Mouse (Mus musculus): ENCODE measurements at regions not wholly inside any gene's neighbourhood (a gene's known extent, or its start where the extent isn't known, plus 50 kb on each side); places are given as distances from the start of the nearest gene placed in this dataset.

DNA sequence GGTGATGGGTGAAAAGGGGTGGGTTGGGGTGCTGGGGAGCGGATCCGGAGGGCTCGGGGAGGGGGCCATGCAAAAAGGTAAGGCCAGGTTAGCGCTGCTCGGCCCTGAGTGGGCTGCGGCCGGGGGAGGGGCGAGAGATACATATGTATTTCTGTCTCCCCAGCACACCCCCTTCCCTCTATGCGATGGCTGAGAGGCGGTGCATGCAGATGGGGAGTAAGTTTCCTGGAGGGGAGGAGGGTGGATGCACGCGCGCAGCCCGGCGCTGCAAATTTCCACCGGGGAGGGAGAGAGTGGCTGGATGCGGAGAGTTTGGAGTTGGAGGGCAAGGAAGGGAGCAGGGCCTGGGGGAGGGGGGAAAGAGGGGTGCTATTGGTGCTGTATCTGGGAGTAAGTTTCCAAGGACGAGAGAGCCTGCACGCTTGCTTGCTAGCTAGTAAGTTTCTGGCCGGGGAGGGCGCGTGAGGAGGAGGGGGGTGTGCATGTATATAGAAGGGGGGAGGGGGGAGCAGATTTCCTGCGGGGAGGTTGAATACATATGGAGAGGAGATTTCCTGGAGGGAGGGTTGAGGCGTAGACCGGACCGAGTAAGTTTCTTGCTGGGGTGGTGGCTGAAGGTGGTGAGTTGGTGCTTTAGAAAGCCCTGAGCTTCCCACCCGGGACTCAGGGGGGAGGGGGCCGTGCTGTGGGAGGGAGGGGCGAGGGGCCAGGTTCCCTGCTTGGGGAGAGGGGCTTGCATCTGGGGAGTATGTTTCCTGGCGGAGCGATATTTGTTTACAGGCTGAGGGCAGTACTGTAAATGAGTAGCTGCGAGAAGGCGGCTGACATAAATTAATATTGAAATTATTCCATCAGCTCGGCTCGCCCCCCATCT is 130.8 kb upstream of the Ubr2 start:
- DNase-seq (ENCODE audit: low spot score): peak; percentile 49

- DNase-seq (ENCODE audit: low spot score): peak; percentile 43
These were observed 130.0 kb upstream of the Ubr2 start for GRCm38 (mm10) chr17:47140241-47140968.

DNA sequence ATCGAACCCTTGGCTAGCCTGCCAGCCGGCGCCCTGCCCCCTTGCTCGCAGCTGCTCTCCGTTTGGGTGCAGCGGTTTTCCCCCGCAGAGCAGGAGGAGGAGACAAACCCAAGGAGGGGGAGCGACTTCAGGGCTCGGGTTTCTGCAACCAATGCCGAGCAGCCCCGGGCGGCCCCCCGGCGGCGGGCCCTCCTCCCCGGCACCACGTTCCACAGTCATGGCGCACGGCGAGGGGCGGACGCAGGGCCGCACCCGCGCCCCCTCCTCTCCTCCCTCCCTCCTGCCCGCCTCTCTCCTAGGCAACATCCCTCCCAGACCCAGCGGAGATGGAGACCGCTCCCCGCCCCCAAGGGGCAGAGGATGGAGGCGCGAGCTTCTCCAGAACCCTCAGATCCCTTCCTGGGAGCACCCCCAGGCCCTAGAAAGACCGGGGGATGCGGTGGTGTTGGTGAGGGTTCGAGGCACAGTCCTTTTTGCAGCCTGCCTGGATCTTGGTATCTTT is 129.4 kb upstream of the Ubr2 start:
- peak; percentile 90 for DNase-seq (ENCODE audit: low spot score)

DNA sequence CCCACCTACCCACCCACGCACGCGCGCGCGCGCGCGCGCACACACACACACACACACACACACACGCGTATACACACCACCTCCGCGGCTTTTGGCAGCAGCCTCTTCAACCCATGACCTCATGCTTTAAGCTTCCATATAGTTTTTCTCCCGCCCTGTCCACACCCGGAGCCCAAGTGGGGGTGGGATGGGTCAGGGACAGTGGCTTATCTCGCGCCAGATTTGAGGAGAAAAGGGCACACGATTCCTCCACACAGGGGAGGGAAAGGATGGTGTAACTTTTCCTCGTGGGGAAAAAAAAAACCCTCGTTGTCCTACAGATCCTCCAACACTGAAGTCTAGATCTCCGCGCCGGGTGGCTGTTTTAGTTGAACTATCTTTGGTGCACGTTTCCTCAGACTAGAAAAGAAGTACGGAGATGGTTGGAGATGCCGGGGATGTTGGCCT is 128.8 kb upstream of the Ubr2 start:
- no peak for DNase-seq (ENCODE audit: low spot score)

GRCm38 (mm10) chr17:47138174-47138573 is 127.8 kb upstream of the Ubr2 start:
- DNase-seq (ENCODE audit: low spot score): no peak

GRCm38 (mm10) chr17:47135391-47135790 is 125.0 kb upstream of the Ubr2 start:
- DNase-seq (ENCODE audit: low spot score): no peak

DNA sequence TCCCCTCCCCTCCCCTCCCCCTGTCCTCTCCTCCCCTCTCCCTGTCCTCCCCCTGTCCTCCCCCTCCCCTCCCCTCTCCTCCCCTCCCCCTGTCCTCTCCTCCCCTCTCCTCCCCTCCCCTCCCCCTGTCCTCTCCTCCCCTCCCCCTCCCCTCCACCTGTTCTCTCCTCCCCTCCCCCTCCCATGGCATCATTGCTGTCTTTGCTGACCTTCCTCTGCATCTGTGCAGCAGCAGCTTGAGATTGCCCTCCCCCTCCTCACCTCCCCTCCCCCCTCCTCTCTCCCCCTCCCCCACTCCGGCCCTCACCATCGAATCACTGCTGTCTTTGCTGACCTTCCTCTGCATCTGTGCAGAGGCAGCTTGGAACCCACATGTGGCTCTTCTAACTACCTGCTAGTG is 123.4 kb upstream of the Ubr2 start:
- DNase-seq (ENCODE audit: low spot score): no peak

DNA sequence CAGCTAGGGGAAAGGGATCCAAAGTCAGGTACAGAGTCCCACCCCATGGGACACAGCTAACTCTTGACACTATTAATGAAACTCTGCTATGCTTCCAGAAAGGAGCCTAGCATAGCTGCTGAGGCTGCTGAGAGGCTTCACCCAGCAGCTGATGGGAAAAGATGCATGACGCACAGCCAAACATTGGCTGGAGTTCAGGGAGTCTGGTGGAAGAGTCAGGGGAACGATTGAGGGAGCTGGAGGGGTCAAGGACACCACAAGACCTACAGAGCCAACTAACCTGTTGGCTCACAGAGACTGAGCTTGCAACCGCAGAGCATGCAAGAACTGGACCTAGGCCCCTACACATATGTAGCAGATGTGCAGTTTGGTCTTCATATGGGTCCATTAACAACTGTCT is 117.2 kb upstream of the Ubr2 start:
- DNase-seq (ENCODE audit: low spot score): no peak

GRCm38 (mm10) chr17:47123576-47123975 is 113.2 kb upstream of the Ubr2 start:
- DNase-seq (ENCODE audit: low spot score): no peak

- no peak for DNase-seq (ENCODE audit: low spot score)
These were observed 111.9 kb upstream of the Ubr2 start for GRCm38 (mm10) chr17:47122221-47122620.

GRCm38 (mm10) chr17:47118010-47118409 is 107.7 kb upstream of the Ubr2 start:
- no peak for DNase-seq (ENCODE audit: low spot score)

- no peak for DNase-seq (ENCODE audit: low spot score)
These were observed 105.4 kb upstream of the Ubr2 start for GRCm38 (mm10) chr17:47115754-47116153.

DNA sequence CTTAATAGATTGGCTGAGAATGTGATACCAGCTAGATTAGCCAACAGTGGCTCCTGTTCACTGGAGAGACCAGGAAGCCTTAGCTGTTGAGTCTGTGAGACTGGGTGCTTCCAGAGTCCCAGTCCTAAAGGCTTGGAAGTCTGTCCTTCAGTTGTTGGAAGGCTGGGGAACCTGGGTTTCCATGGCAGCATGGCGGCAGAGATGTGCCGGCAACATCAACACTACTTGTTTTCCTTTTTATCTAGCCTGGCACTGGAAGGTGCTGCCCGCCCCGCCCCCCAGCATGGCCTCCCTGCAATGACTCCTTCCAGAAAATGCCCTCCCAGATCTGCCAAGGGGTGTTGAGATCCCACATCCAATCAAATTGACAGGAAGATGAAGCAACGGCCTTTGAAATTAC is 104.8 kb upstream of the Ubr2 start:
- no peak for DNase-seq (ENCODE audit: low spot score)

DNA sequence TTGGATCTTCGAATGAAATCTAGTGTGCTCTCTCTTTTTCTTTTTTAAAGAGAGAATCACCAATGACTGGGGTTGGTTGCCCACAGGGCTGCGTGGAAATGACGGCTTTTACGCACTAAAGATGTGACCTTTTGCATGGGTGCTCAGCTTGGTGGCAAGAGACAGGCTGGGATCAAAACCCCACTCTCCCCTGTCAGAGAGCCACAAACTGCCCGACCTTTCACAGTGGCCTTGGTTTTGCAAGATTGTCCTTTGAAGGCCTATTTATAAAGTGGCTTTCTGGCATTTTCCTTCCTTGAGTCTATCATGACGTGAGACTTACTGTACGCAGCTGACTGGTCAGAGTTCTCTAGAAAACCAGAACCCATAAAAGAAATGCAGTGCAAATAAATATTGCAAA is 104.4 kb upstream of the Ubr2 start:
- DNase-seq (ENCODE audit: low spot score): no peak

DNA sequence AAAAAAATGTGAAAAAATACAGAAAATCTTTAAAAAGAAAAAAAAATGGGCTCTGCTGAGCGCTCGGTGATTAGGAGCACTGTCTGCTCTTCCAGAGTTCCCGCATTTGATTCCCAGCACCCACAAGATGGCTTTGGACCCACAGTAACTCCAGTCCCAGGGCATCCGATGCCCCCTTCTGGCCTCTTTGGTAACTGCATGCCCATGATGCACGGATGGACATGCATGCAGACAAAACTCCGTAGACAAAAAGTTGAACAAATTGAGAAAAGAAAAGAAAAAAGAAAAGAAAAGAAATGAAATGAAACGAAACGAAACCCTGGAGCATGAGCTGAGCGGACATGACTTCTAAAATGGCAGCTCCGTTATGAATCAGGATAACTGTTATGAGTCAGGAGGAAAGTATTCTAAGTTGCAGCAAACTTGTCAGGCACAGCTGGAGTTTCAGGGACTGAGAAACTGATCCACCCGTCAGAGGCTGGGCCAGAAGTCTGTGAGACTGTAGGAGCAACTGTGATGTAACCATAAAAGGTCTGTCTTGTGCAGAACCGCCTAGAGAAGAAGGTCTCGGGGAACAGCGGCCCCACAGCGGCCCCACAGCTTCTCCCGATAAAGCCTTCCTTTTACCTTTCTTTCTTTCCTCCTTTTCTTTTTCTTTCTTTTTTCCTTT is 102.3 kb upstream of the Ubr2 start:
- DNase-seq (ENCODE audit: low spot score): no peak

DNA sequence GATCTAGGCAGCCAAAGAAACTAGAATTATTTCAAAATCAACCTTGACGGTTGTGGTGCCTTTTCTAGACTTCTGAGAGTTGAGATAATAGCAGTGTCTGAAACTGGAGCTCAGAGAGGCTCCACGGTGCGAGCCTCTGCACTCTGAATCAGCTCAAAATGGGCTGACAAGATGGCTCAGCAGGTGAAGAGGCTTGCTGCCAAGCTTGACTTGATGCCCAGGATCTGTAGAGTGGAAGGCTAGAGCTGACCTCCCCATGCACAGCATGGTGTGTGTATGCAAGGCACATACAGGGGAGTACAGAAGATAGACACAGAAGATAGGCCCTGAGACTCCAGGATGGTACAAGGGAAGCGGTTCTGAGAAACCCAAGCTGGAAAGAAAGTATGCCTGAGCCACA is 100.5 kb upstream of the Ubr2 start:
- no peak for DNase-seq (ENCODE audit: low spot score)

- no peak for DNase-seq (ENCODE audit: low spot score)
These were observed 94.0 kb upstream of the Ubr2 start for GRCm38 (mm10) chr17:47104328-47104727.

DNA sequence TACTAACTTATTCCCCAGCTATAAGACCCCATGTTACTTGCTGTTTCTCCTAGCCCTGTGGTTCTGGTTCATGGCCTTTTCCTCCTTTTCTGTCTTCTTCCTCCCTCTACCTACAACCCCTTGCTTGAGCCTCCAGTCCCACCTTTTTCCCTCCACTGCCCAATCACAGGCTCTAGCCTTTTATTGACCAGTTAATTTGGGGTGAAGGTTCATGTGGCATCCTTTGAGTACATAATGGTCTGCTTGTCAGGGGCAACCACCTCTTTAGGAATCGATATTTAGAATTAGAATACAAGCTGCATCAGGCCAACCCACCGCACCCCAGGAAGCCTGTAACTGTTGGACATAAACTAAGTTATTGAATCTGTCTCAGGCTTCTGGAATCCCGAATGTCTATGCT is 84.8 kb upstream of the Ubr2 start:
- no peak for DNase-seq (ENCODE audit: low spot score)

DNA sequence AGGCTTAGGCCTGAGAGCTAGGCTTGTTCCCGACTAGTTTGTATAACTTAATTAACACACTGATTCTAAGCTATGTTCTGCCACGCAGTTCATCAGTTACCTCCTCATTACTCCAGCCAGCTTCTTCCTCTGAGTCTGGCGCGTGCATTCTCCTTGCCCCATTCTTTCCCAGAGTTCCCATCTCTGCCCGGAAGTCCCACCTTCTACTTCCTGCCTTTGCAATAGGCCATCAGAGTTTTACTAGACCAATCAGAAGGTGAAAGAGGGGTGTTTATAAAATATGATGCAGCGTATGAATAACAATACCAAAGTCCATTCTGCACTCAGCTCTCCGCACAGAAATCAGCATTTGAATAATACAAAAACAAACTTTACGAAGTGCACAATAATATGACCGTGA is 81.7 kb upstream of the Ubr2 start:
- no peak for DNase-seq (ENCODE audit: low spot score)

DNA sequence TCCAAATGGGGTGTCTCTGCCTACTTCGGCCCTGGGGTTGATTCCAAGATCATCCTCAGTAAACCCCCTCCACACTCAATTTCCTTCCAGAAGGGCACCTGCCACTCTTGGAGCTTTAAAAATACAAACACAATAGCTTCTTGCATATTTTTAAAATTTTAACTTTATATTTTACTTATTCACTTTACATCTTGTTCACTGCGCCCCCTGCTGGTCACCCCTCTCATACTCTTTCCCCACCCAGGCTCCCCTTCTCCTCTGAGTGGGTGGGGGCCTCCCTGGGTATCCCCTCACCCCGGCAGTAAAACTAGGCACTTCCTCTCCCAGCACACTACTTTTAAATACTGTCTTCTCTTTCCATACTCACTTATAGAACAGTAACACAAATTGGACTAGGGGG is 79.4 kb upstream of the Ubr2 start:
- no peak for DNase-seq (ENCODE audit: low spot score)

- no peak for DNase-seq (ENCODE audit: low spot score)
These were observed 58.9 kb upstream of the Ubr2 start for GRCm38 (mm10) chr17:47069206-47069605.

GRCm38 (mm10) chr17:47065307-47065901 is 55.0 kb upstream of the Ubr2 start:
- no peak for DNase-seq (ENCODE audit: low spot score)
